Mouse (Mus musculus): ENCODE data around the gene Mlana. TPM values are rescaled to one million over a fixed set of nuclear protein-coding genes. Genes with fewer than 3 reads are reported as not detected.

The Mlana gene
- polyA plus RNA-seq, 1 experiment from 2014 or later = not detected

DNA sequence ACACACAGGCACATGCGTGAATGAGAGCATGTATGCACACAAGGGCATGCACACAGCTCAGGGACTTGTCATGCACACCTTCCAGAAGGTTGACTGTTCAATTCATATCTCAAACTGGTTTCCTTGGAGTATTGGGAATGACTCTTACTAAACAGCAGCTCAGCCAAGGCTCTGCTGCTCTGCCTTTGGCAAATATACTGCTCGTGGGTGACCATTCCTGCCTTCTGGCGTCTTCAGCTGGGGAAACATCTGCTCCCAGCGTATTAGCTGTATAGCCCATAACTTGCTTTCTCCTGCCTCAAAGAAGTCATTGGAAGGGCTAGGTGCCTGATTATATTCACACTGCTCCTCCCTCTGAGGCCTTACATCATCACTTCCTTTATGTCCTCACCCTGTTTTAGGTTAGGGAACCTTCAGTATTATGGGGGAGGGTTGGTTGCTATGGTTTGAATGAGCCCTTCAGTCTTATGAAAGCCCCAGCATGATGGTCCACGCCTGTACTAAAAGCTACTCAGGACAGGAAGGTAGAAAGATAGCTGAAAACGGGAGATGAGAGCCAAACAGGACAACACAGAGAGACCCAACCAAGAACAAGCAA, 19.3 kb upstream of the Mlana start:
- WGBS = 92% methylated on average over 6 of the region's 6 CpGs

DNA sequence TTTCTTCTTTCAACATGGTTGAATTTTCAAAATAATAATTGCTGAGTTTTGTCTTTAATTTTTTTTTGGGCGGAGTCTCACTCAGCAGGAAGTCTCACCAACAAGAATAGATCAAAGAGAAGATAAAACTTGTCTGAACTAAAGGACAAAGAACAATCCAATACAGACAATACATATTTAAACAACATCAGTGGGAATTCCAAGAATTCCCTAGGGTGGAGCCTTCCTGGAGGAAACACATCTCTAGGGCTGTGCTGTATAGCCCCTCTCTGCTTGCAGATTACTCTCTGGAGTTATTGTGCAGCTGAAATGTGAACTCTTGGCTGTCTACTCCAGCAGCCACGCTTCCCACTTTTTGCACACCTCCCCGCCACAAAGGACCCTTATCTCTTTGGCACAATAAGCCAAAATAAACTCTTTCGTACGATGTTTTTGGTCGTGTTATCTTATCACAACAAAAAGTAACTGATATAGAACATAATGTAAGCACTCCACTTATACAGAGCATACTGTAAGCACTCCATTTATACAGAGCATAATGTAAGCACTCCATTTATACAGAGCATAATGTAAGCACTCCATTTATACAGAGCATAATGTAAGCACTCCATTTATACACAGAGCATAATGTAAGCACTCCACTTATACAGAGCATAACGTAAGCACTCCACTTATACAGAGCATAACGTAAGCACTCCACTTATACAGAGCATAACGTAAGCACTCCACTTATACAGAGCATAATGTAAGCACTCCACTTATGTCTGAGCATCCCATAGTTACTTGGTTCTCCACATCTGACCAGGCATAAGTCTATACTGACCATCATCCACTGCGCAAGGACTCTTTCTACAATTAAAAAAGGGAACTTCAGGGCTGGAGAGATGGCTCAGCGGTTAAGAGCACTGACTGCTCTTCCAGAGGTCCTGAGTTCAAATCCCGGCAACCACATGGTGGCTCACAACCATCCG, 17.2 kb upstream of the Mlana start:
- Histone ChIP-seq H3K9me3 (peaks cover 3% of the 10 kb centered on the region; the same call in 1 of the 2 replicates), H3K9ac (no peak overlapping the region), H3K4me1 (replicated peaks) (no peaks in the 10 kb centered on the region), H3K27me3 (no peaks in the 10 kb centered on the region), H3K4me3 (no peak overlapping the region), H3K36me3 (no peaks in the 10 kb centered on the region), H3K27ac (no peak overlapping the region), H3K4me2 (no peak overlapping the region)
- no peak for ATAC-seq (ENCODE audit: low FRiP score)
- 91% methylated on average over 13 of the region's 13 CpGs for WGBS

More for the DNA sequence above, 19.3 kb upstream of the Mlana start:
- no peak overlapping the region for H3K4me2 ChIP-seq
- no peak overlapping the region for H3K4me3 ChIP-seq
- no peak for ATAC-seq (ENCODE audit: low FRiP score)
- no peak overlapping the region for H3K9ac ChIP-seq
- no peaks in the 10 kb centered on the region for H3K27me3 ChIP-seq
- no peaks in the 10 kb centered on the region for H3K4me1 ChIP-seq (replicated peaks)
- H3K36me3 ChIP-seq = no peaks in the 10 kb centered on the region
- no peak overlapping the region for H3K27ac ChIP-seq
- no peaks in the 10 kb centered on the region for H3K9me3 ChIP-seq

DNA sequence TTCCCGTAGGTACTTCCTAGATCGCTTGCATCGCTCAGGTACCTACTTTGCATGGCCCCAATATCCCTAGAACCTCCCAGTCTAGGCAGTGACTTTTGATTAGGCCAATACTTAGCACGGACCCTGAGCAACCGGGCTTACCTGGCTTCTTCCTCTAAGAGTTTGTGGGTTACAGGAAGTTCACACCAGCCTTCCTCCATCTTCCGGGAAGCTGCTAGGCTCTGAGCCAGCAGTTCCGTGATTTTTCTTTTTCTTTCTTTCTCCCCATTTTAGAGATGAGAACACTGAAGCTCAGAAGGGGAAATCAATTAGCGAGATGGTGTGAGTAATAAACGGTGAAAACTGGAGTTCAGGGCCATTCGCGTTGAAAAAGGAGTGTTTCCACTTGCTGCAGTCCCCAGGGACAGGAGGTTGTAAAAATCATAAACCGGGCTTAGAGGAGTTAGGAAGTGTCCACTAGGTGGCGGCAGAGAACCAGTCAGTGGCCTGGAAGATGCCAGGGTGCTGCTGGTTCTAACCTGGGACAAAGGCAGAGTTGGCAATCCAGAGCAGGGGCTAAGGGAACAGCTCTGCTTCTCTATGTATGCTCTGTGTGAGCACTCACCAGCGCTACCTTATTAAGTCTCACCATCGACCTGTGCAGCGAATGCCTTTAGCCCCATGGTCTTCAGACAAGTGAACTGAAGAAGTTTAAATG, 13.6 kb upstream of the Mlana start:
- ATAC-seq (ENCODE audit: low FRiP score) = 0 out of 2 replicates have a peak, but pooled peaks have one; percentile 59
- Histone ChIP-seq H3K27ac (no peak overlapping the region), H3K4me2 (no peak overlapping the region), H3K4me3 (no peak overlapping the region), H3K4me1 (replicated peaks) (no peaks in the 10 kb centered on the region), H3K36me3 (no peaks in the 10 kb centered on the region), H3K9me3 (peaks cover 3% of the 10 kb centered on the region; the same call in 1 of the 2 replicates), H3K27me3 (no peaks in the 10 kb centered on the region), H3K9ac (no peak overlapping the region)
- WGBS = 54% methylated on average over 16 of the region's 16 CpGs

DNA sequence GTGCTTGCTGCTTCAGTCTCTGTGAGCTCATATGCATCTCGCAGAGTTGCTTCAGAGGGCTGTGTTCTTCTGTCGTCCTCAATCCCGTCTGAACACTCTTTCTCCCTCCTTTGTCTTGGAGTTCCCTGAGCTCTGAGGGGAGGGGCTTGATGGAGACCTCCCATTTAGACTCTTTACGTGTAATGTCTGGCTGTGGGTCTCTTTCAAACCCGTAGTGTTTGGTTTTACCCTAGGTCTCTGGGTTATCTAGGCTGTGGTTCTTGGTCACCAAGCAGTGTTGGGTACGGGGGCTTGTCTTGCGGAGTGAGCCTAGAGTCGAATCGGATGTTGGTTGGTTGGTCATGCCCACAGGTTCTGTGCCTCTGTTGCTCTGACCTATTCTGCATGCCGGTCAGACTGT, 2.6 kb upstream of the Mlana start:
- H3K4me1 ChIP-seq (replicated peaks) = no peaks in the 10 kb centered on the region
- H3K4me3 ChIP-seq = no peak overlapping the region
- no peak overlapping the region for H3K27ac ChIP-seq
- H3K9ac ChIP-seq = no peak overlapping the region
- ATAC-seq (ENCODE audit: low FRiP score) = no peak
- WGBS = 90% methylated on average over 10 of the region's 10 CpGs
- H3K36me3 ChIP-seq = no peaks in the 10 kb centered on the region
- no peaks in the 10 kb centered on the region for H3K27me3 ChIP-seq
- no peak overlapping the region for H3K4me2 ChIP-seq
- H3K9me3 ChIP-seq = no peaks in the 10 kb centered on the region

DNA sequence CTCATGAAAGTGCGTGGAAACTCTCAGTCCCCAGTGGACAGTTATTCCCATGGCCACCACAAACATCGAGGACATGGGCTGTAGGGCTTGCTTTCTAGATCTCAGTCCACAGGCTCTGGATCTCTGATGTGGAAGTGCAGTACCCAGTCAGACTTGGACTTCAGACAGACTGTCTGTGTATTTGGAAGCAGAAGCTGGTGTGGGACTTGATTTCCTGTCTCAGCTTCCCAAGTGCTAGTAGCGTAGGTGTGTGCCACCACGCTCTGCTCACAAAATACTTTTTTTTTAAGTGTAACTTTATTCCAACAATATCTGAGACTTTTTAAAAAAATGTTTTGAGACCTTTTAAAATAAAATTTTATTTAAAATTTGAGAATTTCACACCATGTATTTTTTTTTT, 1.3 kb upstream of the Mlana start:
- Histone ChIP-seq H3K27ac (no peak overlapping the region), H3K4me3 (no peak overlapping the region), H3K9me3 (no peaks in the 10 kb centered on the region), H3K4me2 (no peak overlapping the region), H3K27me3 (no peaks in the 10 kb centered on the region), H3K9ac (no peak overlapping the region), H3K4me1 (replicated peaks) (no peaks in the 10 kb centered on the region), H3K36me3 (no peaks in the 10 kb centered on the region)
- no peak for ATAC-seq (ENCODE audit: low FRiP score)
- WGBS = 95% methylated on average over 4 of the region's 4 CpGs

DNA sequence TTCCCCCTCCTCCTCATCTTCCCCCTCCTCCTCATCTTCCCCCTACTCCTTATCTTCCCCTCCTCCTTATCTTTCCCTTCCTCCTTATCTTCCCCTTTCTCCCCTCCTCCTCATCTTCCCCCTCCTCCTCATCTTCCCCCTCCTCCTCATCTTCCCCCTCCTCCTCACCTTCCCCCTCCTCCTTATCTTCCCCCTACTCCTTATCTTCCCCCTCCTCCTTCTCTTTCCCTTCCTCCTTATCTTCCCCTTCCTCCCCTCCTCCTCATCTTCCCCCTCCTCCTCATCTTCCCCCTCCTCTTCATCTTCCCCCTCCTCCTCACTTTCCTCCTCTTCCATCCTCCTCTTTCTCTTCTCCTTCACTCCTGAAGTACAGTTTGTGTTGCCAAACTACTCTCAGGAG, 784 bp upstream of the Mlana start:
- Histone ChIP-seq H3K9ac (no peak overlapping the region), H3K4me1 (replicated peaks) (no peaks in the 10 kb centered on the region), H3K4me3 (no peak overlapping the region), H3K27me3 (no peaks in the 10 kb centered on the region), H3K27ac (no peak overlapping the region), H3K4me2 (no peak overlapping the region), H3K36me3 (no peaks in the 10 kb centered on the region), H3K9me3 (no peaks in the 10 kb centered on the region)
- no peak for ATAC-seq (ENCODE audit: low FRiP score)

DNA sequence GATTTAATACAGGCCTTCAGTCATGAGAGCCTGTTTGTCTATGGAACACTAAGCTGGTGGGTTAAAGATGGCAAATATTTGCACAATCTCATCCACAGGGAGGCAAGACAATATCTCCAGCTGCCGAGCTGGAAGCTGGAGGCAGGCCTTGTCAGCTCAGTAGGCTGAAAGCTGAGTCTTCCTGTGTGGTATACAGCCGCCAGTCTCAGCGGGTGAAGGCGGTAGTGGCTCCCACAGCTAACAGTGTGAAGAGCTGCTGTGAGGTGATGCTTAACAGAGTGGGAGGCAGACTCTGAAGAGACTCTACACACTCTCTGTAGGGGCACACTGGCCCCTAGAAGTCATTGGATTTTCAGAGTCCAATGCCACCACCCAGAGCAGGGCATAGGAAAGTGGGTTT, 4.1 kb downstream of the Mlana start:
- Histone ChIP-seq H3K9ac (no peak overlapping the region), H3K27ac (no peak overlapping the region), H3K4me3 (no peak overlapping the region), H3K27me3 (no peaks in the 10 kb centered on the region), H3K36me3 (no peaks in the 10 kb centered on the region), H3K4me1 (replicated peaks) (no peaks in the 10 kb centered on the region), H3K4me2 (no peak overlapping the region), H3K9me3 (no peaks in the 10 kb centered on the region)
- WGBS = 69% methylated on average over 4 of the region's 4 CpGs
- no peak for ATAC-seq (ENCODE audit: low FRiP score)

DNA sequence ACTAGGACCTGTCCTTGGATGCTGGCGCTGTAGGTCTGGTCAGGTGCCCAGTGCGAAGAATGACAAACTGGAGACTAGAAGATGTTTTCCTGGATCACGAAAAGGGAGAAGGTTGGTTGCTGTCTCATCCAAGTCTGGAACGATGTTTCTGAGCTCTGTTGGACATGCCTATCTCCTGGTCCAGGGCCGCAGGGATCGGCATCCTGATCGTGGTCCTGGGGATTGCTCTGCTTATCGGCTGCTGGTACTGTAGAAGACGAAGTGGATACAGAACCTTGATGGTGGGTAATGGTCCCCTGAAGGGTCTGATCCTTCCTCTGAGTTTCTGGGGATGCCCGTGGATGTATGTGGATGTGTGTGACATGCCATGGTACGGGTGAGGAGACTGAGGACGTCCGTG, 6.8 kb downstream of the Mlana start:
- ATAC-seq (ENCODE audit: low FRiP score) = no peak
- 95% methylated on average over 13 of the region's 13 CpGs for WGBS
- no peak overlapping the region for H3K4me2 ChIP-seq
- H3K9me3 ChIP-seq = no peaks in the 10 kb centered on the region
- H3K9ac ChIP-seq = no peak overlapping the region
- no peaks in the 10 kb centered on the region for H3K27me3 ChIP-seq
- H3K4me1 ChIP-seq (replicated peaks) = no peaks in the 10 kb centered on the region
- H3K36me3 ChIP-seq = no peaks in the 10 kb centered on the region
- H3K27ac ChIP-seq = no peak overlapping the region
- H3K4me3 ChIP-seq = no peak overlapping the region

DNA sequence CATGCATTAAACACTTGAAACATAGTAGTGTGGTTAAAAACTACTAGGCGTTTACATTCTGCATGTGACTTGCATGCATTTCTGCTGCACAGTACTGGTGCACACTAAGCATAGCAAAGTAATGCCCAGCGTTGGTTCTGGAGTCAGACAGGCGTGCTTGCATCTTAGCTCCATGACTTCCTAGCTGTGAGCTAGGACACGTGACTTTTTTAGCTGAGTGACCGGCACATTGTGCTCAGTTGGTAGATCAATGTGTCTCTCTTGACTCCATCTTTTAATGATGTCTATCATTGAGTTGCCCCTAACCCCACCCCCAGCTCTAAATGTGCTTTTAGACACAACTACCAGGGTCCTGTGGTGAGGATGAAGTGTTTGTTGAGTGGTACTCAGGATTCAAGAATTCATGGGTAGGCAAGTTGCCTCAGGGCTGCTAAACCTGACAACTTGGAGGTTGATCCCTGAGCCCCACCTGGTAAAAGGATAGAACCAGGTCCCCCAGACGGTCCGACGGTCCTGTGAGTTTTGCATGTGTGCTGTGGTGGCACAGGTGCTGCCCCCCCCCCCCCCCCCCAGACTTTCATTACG, 9.8 kb downstream of the Mlana start:
- Histone ChIP-seq H3K27me3 (no peaks in the 10 kb centered on the region), H3K4me2 (no peak overlapping the region), H3K9ac (no peak overlapping the region), H3K4me1 (replicated peaks) (no peaks in the 10 kb centered on the region), H3K36me3 (no peaks in the 10 kb centered on the region), H3K27ac (no peak overlapping the region), H3K9me3 (no peaks in the 10 kb centered on the region), H3K4me3 (no peak overlapping the region)
- 91% methylated on average over 9 of the region's 9 CpGs for WGBS
- no peak for ATAC-seq (ENCODE audit: low FRiP score)

DNA sequence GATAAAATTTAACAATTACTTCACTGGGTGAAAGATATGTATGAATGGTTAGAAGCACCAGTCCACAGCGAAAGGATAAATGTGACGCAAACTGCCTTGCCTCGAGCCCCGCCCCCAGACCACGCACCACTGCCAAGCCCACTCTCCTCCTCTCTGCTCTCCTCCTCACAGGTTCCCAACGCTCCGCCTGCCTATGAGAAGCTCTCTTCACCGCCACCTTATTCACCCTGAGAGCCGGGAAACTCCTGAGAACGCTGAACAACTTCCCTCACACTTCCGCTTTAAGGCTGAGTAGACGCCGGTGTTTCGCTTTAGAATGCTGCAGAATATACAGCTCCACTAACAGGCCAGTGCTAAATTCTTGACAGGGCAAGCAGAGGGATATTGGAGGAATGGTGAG, 10.4 kb downstream of the Mlana start:
- no peaks in the 10 kb centered on the region for H3K36me3 ChIP-seq
- no peak for ATAC-seq (ENCODE audit: low FRiP score)
- no peak overlapping the region for H3K4me3 ChIP-seq
- WGBS = 75% methylated on average over 14 of the region's 14 CpGs
- H3K27me3 ChIP-seq = no peaks in the 10 kb centered on the region
- H3K9me3 ChIP-seq = no peaks in the 10 kb centered on the region
- H3K4me2 ChIP-seq = 0 out of 2 replicates have a peak overlapping the region, but pooled peaks have one; percentile 17
- no peak overlapping the region for H3K9ac ChIP-seq
- H3K4me1 ChIP-seq (replicated peaks) = no peaks in the 10 kb centered on the region
- H3K27ac ChIP-seq = no peak overlapping the region

DNA sequence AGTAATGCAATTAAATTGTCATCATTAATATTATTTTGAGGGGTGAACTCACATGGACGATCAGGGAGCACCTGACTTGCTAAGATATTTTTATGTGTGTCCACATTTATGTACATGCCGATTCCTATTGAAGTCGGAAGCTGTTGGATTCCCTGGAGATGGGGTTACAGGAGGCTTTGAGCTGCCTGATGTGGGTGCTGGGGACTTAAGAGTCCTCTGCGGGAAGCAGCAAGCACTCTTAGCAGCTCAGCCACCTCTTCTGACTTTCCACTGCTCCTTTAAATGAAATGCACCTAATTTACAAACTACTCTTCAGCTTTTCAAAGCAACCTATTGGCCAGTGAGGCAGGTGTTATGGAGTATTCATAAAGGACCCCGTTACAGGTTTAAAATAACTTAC, 10.8 kb downstream of the Mlana start:
- Histone ChIP-seq H3K9ac (no peak overlapping the region), H3K4me2 (no peak overlapping the region), H3K4me3 (no peak overlapping the region), H3K27ac (no peak overlapping the region), H3K9me3 (no peaks in the 10 kb centered on the region), H3K36me3 (no peaks in the 10 kb centered on the region), H3K27me3 (no peaks in the 10 kb centered on the region), H3K4me1 (replicated peaks) (no peaks in the 10 kb centered on the region)
- 74% methylated on average over 5 of the region's 5 CpGs for WGBS
- ATAC-seq (ENCODE audit: low FRiP score) = no peak

DNA sequence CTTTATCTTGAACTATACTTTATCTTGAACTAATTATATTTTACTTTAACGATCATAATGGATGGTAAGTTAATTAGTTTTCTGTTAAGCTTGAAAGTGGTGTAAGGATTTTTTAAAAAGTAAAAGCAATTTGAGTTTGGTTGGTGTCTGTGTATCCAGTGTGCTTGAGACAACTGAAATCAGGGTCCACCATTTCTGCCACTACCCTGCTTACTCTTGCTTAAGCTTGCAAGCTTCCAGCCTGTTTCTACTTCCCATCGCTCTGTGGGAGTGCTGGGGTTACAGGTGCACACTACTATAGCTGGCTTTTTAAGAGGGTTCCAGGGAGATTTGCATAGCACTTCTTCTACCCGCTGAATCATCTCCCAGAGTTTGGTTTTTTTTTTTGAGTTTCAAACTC, 11.8 kb downstream of the Mlana start:
- H3K4me2 ChIP-seq = no peak overlapping the region
- H3K9me3 ChIP-seq = no peaks in the 10 kb centered on the region
- no peak overlapping the region for H3K27ac ChIP-seq
- no peaks in the 10 kb centered on the region for H3K4me1 ChIP-seq (replicated peaks)
- no peak overlapping the region for H3K4me3 ChIP-seq
- H3K9ac ChIP-seq = no peak overlapping the region
- WGBS = 78% methylated on average over 3 of the region's 3 CpGs
- H3K27me3 ChIP-seq = no peaks in the 10 kb centered on the region
- no peak for ATAC-seq (ENCODE audit: low FRiP score)
- no peaks in the 10 kb centered on the region for H3K36me3 ChIP-seq
